ENCODE assay signal across 10 mouse cellular contexts in genomic region chr19:55788285-55788904, GRCm38 (mm10). TPM values are rescaled to one million over a fixed set of nuclear protein-coding genes. Genes with fewer than 3 reads are reported as not detected.
A peak's percentile ranks its signal among the peaks of the same experiment; 100 is the strongest.
DNase-seq lines count a peak whose midpoint lies in the region; ATAC-seq and TF ChIP-seq lines count a peak whose summit lies in the region.
"Had no signal": no experiment of that assay in that cellular context is flagged by ENCODE, and none has a peak within 500 bp of the region (broad histone marks: within the 10 kb centered on the region; RNA-seq: fewer than 3 reads in every experiment).

No protein-coding gene starts in this region.

- H3K4me1 ChIP-seq in neural tube, embryonic 15.5 days, result peaks cover 8% of the 10 kb centered on the region
- peaks cover 71% of the 10 kb centered on the region for H3K4me1 ChIP-seq in forebrain, embryonic 10.5 days
- H3K4me1 ChIP-seq in intestine, postnatal 0 days (replicated peaks; ENCODE audit: control insufficient read depth, insufficient read depth, low read length), result peaks cover 15% of the 10 kb centered on the region; the same call in 1 of the 2 replicates
- peaks cover 29% of the 10 kb centered on the region for H3K4me1 ChIP-seq in liver, postnatal 0 days (ENCODE audit: insufficient read depth)

- H3K36me3 ChIP-seq in neural tube, embryonic 15.5 days, result no peaks in the 10 kb centered on the region
- peaks cover 60% of the 10 kb centered on the region for H3K36me3 ChIP-seq in forebrain, embryonic 10.5 days (replicated peaks)
- peaks cover 3% of the 10 kb centered on the region; the same call in 1 of the 2 replicates for H3K36me3 ChIP-seq in intestine, postnatal 0 days (ENCODE audit: control insufficient read depth, insufficient read depth)
- H3K36me3 ChIP-seq in liver, postnatal 0 days (replicated peaks; ENCODE audit: insufficient read depth, low read length), result no peaks in the 10 kb centered on the region

- H3K27me3 ChIP-seq in neural tube, embryonic 15.5 days (replicated peaks), result no peaks in the 10 kb centered on the region
- H3K27me3 ChIP-seq in forebrain, embryonic 10.5 days (ENCODE audit: poor library complexity, severe bottlenecking), result no peaks in the 10 kb centered on the region
- no peaks in the 10 kb centered on the region for H3K27me3 ChIP-seq in intestine, postnatal 0 days (replicated peaks; ENCODE audit: control insufficient read depth, insufficient read depth, low read length)
- H3K27me3 ChIP-seq in liver, postnatal 0 days (ENCODE audit: insufficient read depth, low read length), result no peaks in the 10 kb centered on the region
- H3K27me3 ChIP-seq: heart, embryonic 13.5 days; Patski had no signal

- no peak overlapping the region for H3K4me3 ChIP-seq in neural tube, embryonic 15.5 days (replicated peaks)
- H3K4me3 ChIP-seq in forebrain, embryonic 10.5 days, result no peak overlapping the region; the same call in 1 of the 2 replicates
- no peak overlapping the region for H3K4me3 ChIP-seq in intestine, postnatal 0 days (ENCODE audit: low read depth, low read length)
- no peak overlapping the region for H3K4me3 ChIP-seq in liver, postnatal 0 days (ENCODE audit: low read depth, low read length)
- H3K4me3 ChIP-seq: heart, embryonic 13.5 days had no signal

- peak; percentile 49 for DNase-seq in neural tube, embryonic 10.5 days (ENCODE audit: extremely low spot score, low spot score)
- DNase-seq in forebrain, embryonic 10.5 days (ENCODE audit: extremely low spot score, low spot score), result peak; percentile 61
- no peak for DNase-seq in liver, postnatal 0 days
- no peak for DNase-seq in gastrocnemius, postnatal 10 days
- DNase-seq in kidney, postnatal 14 days, result no peak
- DNase-seq: lung, postnatal 4 days had no signal

- no peak for ATAC-seq in neural tube, embryonic 15.5 days (ENCODE audit: low FRiP score)
- peak; percentile 62 for ATAC-seq in intestine, postnatal 0 days
- no peak for ATAC-seq in liver, postnatal 0 days
- ATAC-seq: Patski had no signal

- H3K27ac ChIP-seq in neural tube, embryonic 15.5 days (replicated peaks), result no peak overlapping the region
- peak overlapping the region; percentile 75 for H3K27ac ChIP-seq in forebrain, embryonic 10.5 days
- no peak overlapping the region for H3K27ac ChIP-seq in intestine, postnatal 0 days (ENCODE audit: low read depth, low read length)
- H3K27ac ChIP-seq in liver, postnatal 0 days (ENCODE audit: low read depth), result no peak overlapping the region
- H3K27ac ChIP-seq: heart, embryonic 13.5 days had no signal

- H3K4me2 ChIP-seq in neural tube, embryonic 15.5 days, result no peak overlapping the region
- H3K4me2 ChIP-seq in intestine, postnatal 0 days (replicated peaks; ENCODE audit: low read depth), result no peak overlapping the region
- H3K4me2 ChIP-seq in liver, postnatal 0 days (ENCODE audit: low read depth, low read length), result no peak overlapping the region
- H3K4me2 ChIP-seq: heart, embryonic 13.5 days had no signal

- TF ChIP-seq EP300 in liver, postnatal 0 days (IDR thresholded peaks at IDR 0.05; ENCODE audit: low read depth), result no peak

- H3K9ac ChIP-seq in neural tube, embryonic 15.5 days (replicated peaks), result no peak overlapping the region
- no peak overlapping the region for H3K9ac ChIP-seq in intestine, postnatal 0 days (ENCODE audit: low read depth, low read length)
- H3K9ac ChIP-seq in liver, postnatal 0 days (replicated peaks), result no peak overlapping the region
- H3K9ac ChIP-seq: heart, embryonic 13.5 days had no signal

- 14% methylated on average over 7 of the region's 7 CpGs for WGBS in neural tube, embryonic 15.5 days
- 19% methylated on average over 7 of the region's 7 CpGs for WGBS in forebrain, embryonic 10.5 days
- WGBS in intestine, postnatal 0 days, result 48% methylated on average over 7 of the region's 7 CpGs
- 65% methylated on average over 7 of the region's 7 CpGs for WGBS in liver, postnatal 0 days (ENCODE audit: insufficient replicate concordance)

- H3K9me3 ChIP-seq in neural tube, embryonic 15.5 days (replicated peaks), result no peaks in the 10 kb centered on the region
- H3K9me3 ChIP-seq in forebrain, embryonic 10.5 days, result peaks cover 5% of the 10 kb centered on the region
- H3K9me3 ChIP-seq in intestine, postnatal 0 days (ENCODE audit: control insufficient read depth), result no peaks in the 10 kb centered on the region
- no peaks in the 10 kb centered on the region for H3K9me3 ChIP-seq in liver, postnatal 0 days (ENCODE audit: low read length)
- H3K9me3 ChIP-seq: heart, embryonic 13.5 days had no signal

- TF ChIP-seq CTCF in intestine, postnatal 0 days (IDR thresholded peaks at IDR 0.05; ENCODE audit: low read depth), result no peak
- TF ChIP-seq CTCF in liver, postnatal 0 days (IDR thresholded peaks at IDR 0.05; ENCODE audit: low read depth), result no peak

RNA-seq across cellular contexts. Expression of gene Tcf7l2, which starts 46.8 kb away (rescaled TPM):
- polyA plus RNA-seq in neural tube, embryonic 15.5 days (2015; fragmentation: Nextera tagmentation; extraction: Ambion mirVana), result 13.3 and 22.4 TPM in 2 replicates
- 96.2 and 105 TPM in 2 replicates for polyA plus RNA-seq in forebrain, embryonic 10.5 days (2016; fragmentation: Nextera tagmentation; extraction: Ambion mirVana)
- polyA plus RNA-seq in intestine, postnatal 0 days (2015; fragmentation: Nextera tagmentation; extraction: Ambion mirVana), result 32.4 and 37.4 TPM in 2 replicates
- polyA plus RNA-seq in liver, postnatal 0 days (2015; fragmentation: Nextera tagmentation; extraction: Ambion mirVana), result 18.8 and 21.6 TPM in 2 replicates
- 10 to 100 TPM; 18.2 to 27.3 TPM for total RNA-seq in gastrocnemius, postnatal 10 days (2021)

Comparison
In these comparisons a context has a peak if more than half of its experiments do, and no peak if none do; other contexts are left out.
1. DNase-seq: peak in neural tube, embryonic 10.5 days (single experiment) and forebrain, embryonic 10.5 days (single experiment); none in liver, postnatal 0 days (single experiment), gastrocnemius, postnatal 10 days (single experiment) and kidney, postnatal 14 days (single experiment).